In the genomic region with DNA sequence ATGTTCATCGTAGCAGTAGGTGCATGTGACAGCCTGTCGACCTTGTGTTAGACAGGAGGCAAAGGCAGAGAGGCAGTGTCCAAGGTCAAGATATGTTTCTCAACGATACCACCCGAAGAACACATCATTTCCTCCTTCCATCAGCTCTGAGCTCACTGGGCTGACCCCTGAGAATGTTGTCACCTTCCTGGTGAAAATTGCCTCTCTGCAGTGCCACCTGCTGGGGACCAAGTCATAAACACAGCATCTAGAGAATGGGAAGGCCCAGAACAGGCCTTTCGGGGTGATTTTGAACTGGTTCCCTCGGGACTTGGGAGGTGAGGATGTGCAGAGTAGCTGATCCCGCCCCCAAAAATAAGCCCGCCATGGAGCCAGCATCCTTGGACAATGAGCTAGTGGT, we compare ENCODE assay signal across 10 mouse cellular contexts. TPM values are rescaled to one million over a fixed set of nuclear protein-coding genes. Genes with fewer than 3 reads are reported as not detected.
DNase-seq lines count a peak whose midpoint lies in the region.
"Had no signal": no experiment of that assay in that cellular context is flagged by ENCODE, and none has a peak within 500 bp of the region (broad histone marks: within the 10 kb centered on the region; RNA-seq: fewer than 3 reads in every experiment).

No protein-coding gene starts in this region.

- peak; percentile 14 for DNase-seq in cerebellum, adult 8-10 months
- no peak for DNase-seq in cerebellum, adult 11-12 months
- peak; percentile 20 to 24 for DNase-seq in left cerebral cortex, adult 18-20 months (ENCODE audit: low spot score in 2 of 2)
- no peak for DNase-seq in left cerebral cortex, adult 8-10 months (ENCODE audit: low spot score in 2 of 2)
- peak; percentile 30 for DNase-seq in thymus, postnatal 4 days
- DNase-seq in thymus, postnatal 14 days = no peak
- no peak for DNase-seq in urinary bladder, adult 2 months (ENCODE audit: low spot score)
- DNase-seq in spleen, adult 12 weeks (ENCODE audit: low spot score) = no peak
- DNase-seq: kidney, adult 11 months had no signal

RNA-seq across cellular contexts. Expression of gene Glt1d1, which starts 48.4 kb away (rescaled TPM):
- total RNA-seq in left cerebral cortex, adult 18-20 months (2021) = 10 to 100 TPM; 24.7 to 25.6 TPM
- 10 to 100 TPM; 23.9 to 29.0 (median 25.7) TPM for total RNA-seq in left cerebral cortex, adult 8-10 months (2022)
- polyA plus RNA-seq in urinary bladder, adult 2 months (2012; rRNA removed) = 0.08 and 0.09 TPM in 2 replicates
- polyA plus RNA-seq: heart, embryonic 14.5 days had no signal

RNA-seq across cellular contexts. Expression of gene Slc15a4, which starts 49.0 kb away (rescaled TPM):
- total RNA-seq in left cerebral cortex, adult 18-20 months (2021) = 10 to 100 TPM; 24.4 to 26.8 TPM
- 10 to 100 TPM; 24.3 to 28.9 (median 26.8) TPM for total RNA-seq in left cerebral cortex, adult 8-10 months (2022)
- 14.8 and 41.4 TPM in 2 replicates for polyA plus RNA-seq in urinary bladder, adult 2 months (2012; rRNA removed)

Comparison
In these comparisons a context has a peak if more than half of its experiments do, and no peak if none do; other contexts are left out.
1. DNase-seq: peak in cerebellum, adult 8-10 months (single experiment), left cerebral cortex, adult 18-20 months (2 of 2) and thymus, postnatal 4 days (single experiment); none in cerebellum, adult 11-12 months (single experiment), left cerebral cortex, adult 8-10 months (0 of 2), thymus, postnatal 14 days (single experiment), urinary bladder, adult 2 months (single experiment) and spleen, adult 12 weeks (single experiment).